Mouse (Mus musculus) midbrain, embryonic 13.5 days (tissue): ENCODE data around the gene Ndufab1. TPM values are rescaled to one million over a fixed set of nuclear protein-coding genes. Genes with fewer than 3 reads are reported as not detected.
"Not testable (repeated sequence)": the region's sequence is repeated elsewhere in the genome, so short reads cannot be mapped to it uniquely, and the experiment has no call there.

Experiments
- ATAC-seq: fragments of 200-750 bp; cut with Nextera tagmentation; 2 replicates; pipeline ENCODE4 v1.8.0; 2017; ENCODE audit warnings: mild to moderate bottlenecking, moderate TSS enrichment, moderate library complexity
- H3K27ac ChIP-seq: fragments of 300-500 bp; sonication (generic); 2 replicates; pipeline ENCODE4 v1.5.1; 2015; ENCODE audit warnings: inconsistent platforms, mild to moderate bottlenecking, moderate library complexity
- H3K27me3 ChIP-seq: fragments of 300-500 bp; sonication (generic); 2 replicates; pipeline ENCODE4 v1.6.1; 2015; ENCODE audit warnings: mild to moderate bottlenecking, inconsistent platforms
- H3K36me3 ChIP-seq: fragments of 300-500 bp; sonication (generic); 2 replicates; pipeline ENCODE4 v1.6.1; 2015; ENCODE audit warnings: mild to moderate bottlenecking, inconsistent platforms
- H3K4me1 ChIP-seq: fragments of 300-500 bp; sonication (generic); replicated peaks from 2 replicates; pipeline ENCODE4 v1.6.1; 2015; ENCODE audit warnings: inconsistent platforms
- H3K4me2 ChIP-seq: fragments of 300-500 bp; sonication (generic); replicated peaks from 2 replicates; pipeline ENCODE4 v1.6.1; 2015; ENCODE audit warnings: moderate library complexity, mild to moderate bottlenecking, inconsistent platforms
- H3K4me3 ChIP-seq: fragments of 300-500 bp; sonication (generic); replicated peaks from 2 replicates; pipeline ENCODE4 v1.5.1; 2015; ENCODE audit warnings: mild to moderate bottlenecking, inconsistent platforms
- H3K9ac ChIP-seq: fragments of 300-500 bp; sonication (generic); replicated peaks from 2 replicates; pipeline ENCODE4 v1.6.1; 2015; ENCODE audit warnings: mild to moderate bottlenecking, inconsistent platforms
- H3K9me3 ChIP-seq: fragments of 300-500 bp; sonication (generic); 2 replicates; pipeline ENCODE4 v1.6.1; 2016; ENCODE audit warnings: mild to moderate bottlenecking, inconsistent platforms
- WGBS: fragments of 180-500 bp; shearing (Covaris S2); methylation state at CpG from one replicate; pipeline ENCODE4 v1.1.7; 2015; 5-methylcytosine and 5-hydroxymethylcytosine counted together
- polyA plus RNA-seq: library from polyadenylated mRNA; unstranded; fragments of >200 nt; fragmentation: Nextera tagmentation; extraction: Ambion mirVana; gene quantifications from 2 replicates; pipeline ENCODE4 v1.2.1, GENCODE M21; 2015

Ndufab1 gene
- polyA plus RNA-seq, 1 experiment from 2014 or later = 635 TPM

- peak overlapping the region; percentile 68 for H3K27ac ChIP-seq
- H3K9ac ChIP-seq = peak overlapping the region; percentile 90
- 8% methylated on average over 27 of the region's 28 CpGs for WGBS
- H3K4me3 ChIP-seq = peak overlapping the region; percentile 70
- not testable (repeated sequence) for H3K27me3 ChIP-seq, H3K9me3 ChIP-seq
- peak overlapping the region; percentile 82 for H3K4me2 ChIP-seq
- H3K36me3 ChIP-seq = peaks cover 22% of the 10 kb centered on the region
- ATAC-seq = peak; percentile 78
- H3K4me1 ChIP-seq = peaks cover 16% of the 10 kb centered on the region
These were observed 506 bp downstream of the Ndufab1 start for GRCm38 (mm10) chr7:122101014-122101746.

GRCm38 (mm10) chr7:122099222-122099621, 2.5 kb downstream of the Ndufab1 start:
- Histone ChIP-seq H3K9me3 (no peaks in the 10 kb centered on the region), H3K4me3 (no peak overlapping the region), H3K36me3 (peaks cover 41% of the 10 kb centered on the region), H3K4me1 (peaks cover 16% of the 10 kb centered on the region), H3K9ac (no peak overlapping the region), H3K27me3 (no peaks in the 10 kb centered on the region), H3K27ac (no peak overlapping the region), H3K4me2 (no peak overlapping the region)
- WGBS = 67% methylated on average over 4 of the region's 4 CpGs
- ATAC-seq = no peak

GRCm38 (mm10) chr7:122098009-122098408, 3.7 kb downstream of the Ndufab1 start:
- H3K36me3 ChIP-seq = peaks cover 45% of the 10 kb centered on the region
- H3K27ac ChIP-seq = no peak overlapping the region
- no peak for ATAC-seq
- 96% methylated on average over 3 of the region's 3 CpGs for WGBS
- H3K9me3 ChIP-seq = no peaks in the 10 kb centered on the region
- no peak overlapping the region for H3K4me3 ChIP-seq
- no peaks in the 10 kb centered on the region for H3K27me3 ChIP-seq
- H3K9ac ChIP-seq = no peak overlapping the region
- H3K4me2 ChIP-seq = no peak overlapping the region
- H3K4me1 ChIP-seq = peaks cover 16% of the 10 kb centered on the region

DNA sequence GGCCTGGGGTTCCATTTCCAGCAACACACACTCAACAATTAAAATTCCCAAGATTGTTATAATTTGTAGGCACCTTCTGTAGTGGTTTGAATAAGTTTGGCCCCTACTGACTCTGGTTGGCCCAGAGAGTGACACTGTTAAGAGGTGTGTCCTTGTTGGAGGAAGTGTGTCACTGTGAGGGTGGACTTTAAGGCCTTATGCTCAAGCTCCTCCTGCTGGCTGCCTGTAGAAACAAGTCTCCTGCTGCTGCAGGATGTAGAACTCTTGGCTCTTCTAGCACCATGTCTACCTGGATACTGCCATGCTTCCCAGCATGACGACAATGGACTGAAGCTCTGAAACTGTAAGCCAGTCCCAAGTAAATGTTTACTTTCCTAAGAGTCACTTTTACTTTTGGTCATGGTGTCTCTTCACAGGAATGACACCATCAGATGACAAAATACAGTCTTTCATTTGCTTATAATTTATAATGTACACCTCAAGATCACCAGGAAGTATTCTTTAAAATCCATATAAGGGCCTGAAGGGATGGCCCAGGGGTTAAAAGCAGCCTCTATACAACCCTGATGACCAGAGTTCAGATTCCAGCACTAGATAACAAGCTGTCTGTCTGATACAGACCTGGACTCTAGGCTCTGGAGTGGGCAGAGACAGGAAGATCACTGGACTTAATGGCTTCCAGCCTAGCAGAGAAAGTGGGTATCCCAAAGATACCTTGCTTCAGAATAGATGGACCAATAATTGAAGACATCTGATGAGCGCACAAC, 6.9 kb downstream of the Ndufab1 start:
- Histone ChIP-seq H3K4me2 (no peak overlapping the region), H3K27me3 (no peaks in the 10 kb centered on the region), H3K36me3 (peaks cover 76% of the 10 kb centered on the region), H3K4me1 (peaks cover 2% of the 10 kb centered on the region), H3K9ac (no peak overlapping the region), H3K9me3 (no peaks in the 10 kb centered on the region), H3K27ac (no peak overlapping the region), H3K4me3 (no peak overlapping the region)
- no peak for ATAC-seq
- 94% methylated on average over 2 of the region's 2 CpGs for WGBS

DNA sequence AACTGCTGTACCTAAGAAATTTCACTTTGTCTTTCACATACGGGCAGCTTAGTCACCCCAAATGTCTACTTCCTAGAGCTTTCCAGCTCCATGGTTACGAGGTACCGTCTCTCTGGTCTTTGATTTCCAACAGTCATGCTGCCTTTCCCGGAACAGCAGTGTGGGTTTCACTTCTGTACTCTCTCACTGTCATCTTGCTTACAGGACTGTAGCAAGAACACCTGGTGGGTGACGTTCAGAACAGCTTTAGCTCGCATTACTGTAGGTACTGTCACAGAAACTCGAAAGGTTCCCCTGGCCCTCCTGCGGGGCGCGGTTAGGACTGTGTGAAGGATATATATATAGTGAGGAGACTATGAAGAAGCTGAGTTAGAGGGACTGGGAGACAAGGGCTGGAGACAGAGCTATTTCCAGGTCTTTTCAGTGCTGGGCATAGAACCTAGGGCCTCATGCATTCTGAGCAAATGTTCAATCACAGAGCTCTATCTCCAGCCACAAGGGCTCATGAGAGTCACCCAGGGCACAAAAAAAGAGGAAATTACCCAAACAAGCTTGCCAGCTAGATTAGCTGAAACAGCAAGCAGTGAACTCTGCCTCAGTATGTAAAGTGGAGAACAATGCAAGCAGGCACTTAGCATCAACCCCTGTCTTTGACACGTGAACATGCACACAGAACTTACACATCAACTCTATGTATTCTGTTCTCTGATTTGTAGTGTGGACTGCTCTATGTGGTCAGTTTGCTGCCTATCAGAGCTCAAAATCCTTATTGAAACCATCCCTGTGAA, 14.3 kb downstream of the Ndufab1 start:
- Histone ChIP-seq H3K36me3 (peaks cover 86% of the 10 kb centered on the region), H3K4me2 (no peak overlapping the region), H3K27ac (no peak overlapping the region), H3K9me3 (no peaks in the 10 kb centered on the region), H3K9ac (no peak overlapping the region), H3K4me3 (no peak overlapping the region), H3K27me3 (no peaks in the 10 kb centered on the region), H3K4me1 (no peaks in the 10 kb centered on the region)
- ATAC-seq = no peak
- 93% methylated on average over 11 of the region's 11 CpGs for WGBS

DNA sequence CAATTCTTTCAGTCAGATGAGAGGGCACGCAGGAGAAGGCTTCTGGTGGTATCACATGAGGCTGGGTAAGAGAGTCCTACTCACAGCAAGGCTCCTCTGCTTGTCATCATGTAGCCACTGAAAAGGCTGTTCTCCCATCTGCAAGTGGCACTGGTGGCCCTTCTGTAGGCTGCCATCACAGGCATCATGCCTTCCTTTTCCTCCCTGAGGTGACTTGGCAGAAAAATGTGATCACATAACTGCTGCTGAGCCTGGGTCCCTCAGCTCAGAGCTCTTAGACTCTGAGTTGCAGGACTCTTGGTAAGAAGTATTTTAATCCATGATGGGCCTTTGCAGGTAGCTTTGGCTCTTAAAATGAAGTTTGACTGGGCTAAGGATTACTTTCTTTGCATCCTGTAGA, 20.6 kb downstream of the Ndufab1 start:
- no peak overlapping the region for H3K27ac ChIP-seq
- H3K9ac ChIP-seq = no peak overlapping the region
- H3K4me1 ChIP-seq = no peaks in the 10 kb centered on the region
- H3K36me3 ChIP-seq = peaks cover 83% of the 10 kb centered on the region
- H3K27me3 ChIP-seq = no peaks in the 10 kb centered on the region
- WGBS = 89% methylated on average over 1 of the region's 1 CpGs
- no peaks in the 10 kb centered on the region for H3K9me3 ChIP-seq
- ATAC-seq = no peak
- H3K4me2 ChIP-seq = no peak overlapping the region
- H3K4me3 ChIP-seq = no peak overlapping the region

DNA sequence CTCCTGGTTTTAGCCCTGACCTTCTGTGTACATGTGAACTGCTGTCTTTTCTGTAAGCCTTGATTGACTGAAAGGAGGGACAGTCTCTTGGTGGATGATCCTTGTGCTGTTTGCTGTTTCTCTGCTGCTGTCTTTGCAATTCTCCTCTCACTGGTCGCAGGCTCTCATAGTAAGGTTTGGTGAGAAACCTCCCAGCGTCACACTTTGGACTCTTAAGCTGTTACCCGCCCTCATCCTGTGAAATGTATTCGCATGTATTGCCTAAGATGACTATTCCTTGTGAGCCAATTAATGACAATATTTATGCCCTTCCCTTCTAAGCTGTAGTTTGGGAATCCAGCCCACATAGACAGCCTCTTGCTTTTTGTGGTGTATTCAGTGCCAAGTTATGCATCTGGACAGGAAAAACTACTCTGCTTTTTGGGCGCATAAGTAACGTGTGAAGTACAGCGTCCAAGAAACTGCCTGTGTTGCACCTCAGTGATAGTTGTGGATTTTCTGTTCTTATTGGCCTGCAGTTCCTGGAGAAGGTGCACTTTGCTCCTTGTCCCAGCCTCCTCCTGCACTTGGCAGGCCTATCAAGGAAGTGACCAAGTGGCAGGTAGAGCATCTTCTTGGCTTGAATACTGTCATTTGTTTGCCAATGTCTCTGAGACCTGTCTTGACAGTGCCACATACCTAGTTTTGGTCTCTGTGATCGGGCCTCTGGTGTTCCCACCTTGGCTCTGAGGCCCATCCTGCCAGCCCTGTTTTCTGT, 21.7 kb downstream of the Ndufab1 start:
- 96% methylated on average over 8 of the region's 8 CpGs for WGBS
- Histone ChIP-seq H3K4me2 (no peak overlapping the region), H3K9ac (no peak overlapping the region), H3K36me3 (peaks cover 88% of the 10 kb centered on the region), H3K4me3 (no peak overlapping the region), H3K9me3 (no peaks in the 10 kb centered on the region), H3K4me1 (no peaks in the 10 kb centered on the region), H3K27ac (no peak overlapping the region), H3K27me3 (no peaks in the 10 kb centered on the region)
- ATAC-seq = no peak

DNA sequence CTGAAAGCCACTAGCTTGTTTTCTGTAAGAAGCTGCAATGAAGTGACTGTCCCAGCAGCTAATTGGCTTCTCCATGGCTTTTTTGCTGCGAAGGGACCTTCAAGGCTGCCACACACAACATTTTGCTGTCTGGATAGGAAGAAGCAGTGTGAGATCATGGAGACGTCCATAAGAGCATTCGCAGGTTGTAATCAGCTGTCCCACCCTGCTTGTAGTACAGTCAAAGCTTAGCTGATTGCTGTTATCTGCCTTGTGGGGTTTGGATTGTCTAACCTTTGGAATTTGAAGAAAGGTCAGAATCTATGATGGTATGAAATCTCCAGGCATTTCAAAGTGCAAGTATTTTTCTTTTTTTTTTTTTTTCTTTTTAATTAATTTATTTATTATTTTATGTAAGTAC, 27.3 kb downstream of the Ndufab1 start:
- no peak overlapping the region for H3K27ac ChIP-seq
- H3K27me3 ChIP-seq = no peaks in the 10 kb centered on the region
- 89% methylated on average over 3 of the region's 3 CpGs for WGBS
- no peaks in the 10 kb centered on the region for H3K9me3 ChIP-seq
- H3K4me2 ChIP-seq = no peak overlapping the region
- peaks cover 91% of the 10 kb centered on the region for H3K36me3 ChIP-seq
- H3K9ac ChIP-seq = no peak overlapping the region
- H3K4me1 ChIP-seq = peaks cover 10% of the 10 kb centered on the region
- ATAC-seq = no peak
- H3K4me3 ChIP-seq = no peak overlapping the region

DNA sequence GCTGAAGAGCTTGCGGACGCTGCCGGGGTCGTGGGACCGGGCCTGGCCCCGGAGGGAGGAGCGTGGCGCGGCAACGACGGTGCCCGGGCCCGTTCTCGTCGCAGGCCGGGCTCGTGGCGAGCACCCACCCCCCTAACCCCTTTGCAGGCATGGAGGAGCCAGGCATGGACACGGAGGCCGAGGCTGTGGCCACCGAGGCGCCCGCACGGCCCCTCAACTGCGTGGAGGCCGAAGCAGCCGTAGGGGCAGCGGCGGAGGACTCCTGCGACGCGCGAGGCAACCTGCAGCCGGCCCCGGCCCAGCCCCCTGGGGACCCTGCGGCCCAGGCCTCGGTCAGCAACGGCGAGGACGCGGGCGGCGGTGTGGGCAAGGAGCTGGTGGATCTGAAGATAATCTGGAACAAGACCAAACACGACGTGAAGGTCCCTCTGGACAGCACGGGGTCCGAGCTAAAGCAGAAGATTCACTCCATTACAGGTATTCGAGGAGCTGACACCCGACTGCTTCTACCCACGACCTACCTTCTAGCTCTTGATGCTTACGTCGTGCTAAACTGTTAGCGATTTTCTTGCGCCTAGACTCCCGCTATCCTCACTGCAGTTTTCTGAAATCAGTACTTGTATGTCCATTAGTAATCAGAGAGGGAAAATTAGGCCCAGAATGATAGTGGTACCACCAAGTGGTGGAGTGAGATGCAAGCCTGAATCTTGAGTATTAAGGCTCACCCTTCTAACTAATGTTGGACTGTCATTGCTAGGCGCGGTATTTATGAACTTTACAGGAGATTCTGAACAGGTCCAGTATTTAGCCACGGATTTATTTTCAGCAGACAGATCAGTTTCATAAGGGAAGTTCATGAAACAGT, 33.9 kb downstream of the Ndufab1 start:
- Histone ChIP-seq H3K9me3 (no peaks in the 10 kb centered on the region), H3K9ac (peak overlapping the region; percentile 97), H3K27ac (peak overlapping the region; percentile 97), H3K36me3 (peaks cover 39% of the 10 kb centered on the region), H3K4me3 (peak overlapping the region; percentile 99), H3K27me3 (no peaks in the 10 kb centered on the region), H3K4me2 (peak overlapping the region; percentile 89), H3K4me1 (peaks cover 37% of the 10 kb centered on the region)
- WGBS = 1% methylated on average over 58 of the region's 58 CpGs
- peak; percentile 59; the same call in 1 of the 2 replicates for ATAC-seq

- WGBS = under 1% methylated on average over 58 of the region's 60 CpGs
These were observed 34.7 kb downstream of the Ndufab1 start, which contains the start of the genes Ubfd1 and Ears2 for GRCm38 (mm10) chr7:122066945-122067516. Ubfd1 (plus strand) TSS chr7:122067175. Ears2 (minus strand) TSS chr7:122067263.

More at GRCm38 (mm10) chr7:122066945-122067516, 34.7 kb downstream of the Ndufab1 start, which contains the start of the genes Ubfd1 and Ears2:
- H3K4me3 ChIP-seq = peak within 1 kb of the TSS; percentile 99
- peak; percentile 99 for ATAC-seq
- H3K9ac ChIP-seq = peak within 1 kb of the TSS; percentile 97
- no peaks in the 10 kb centered on the region for H3K9me3 ChIP-seq
- peak within 1 kb of the TSS; percentile 97 for H3K27ac ChIP-seq
- H3K4me1 ChIP-seq = peaks cover 37% of the 10 kb centered on the region
- peak within 1 kb of the TSS; percentile 89 for H3K4me2 ChIP-seq
- H3K27me3 ChIP-seq = no peaks in the 10 kb centered on the region
- peaks cover 37% of the 10 kb centered on the region for H3K36me3 ChIP-seq
